Mouse (Mus musculus) C2C12 (cell line): ENCODE results near the gene Padi6. TPM values are rescaled to one million over a fixed set of nuclear protein-coding genes. Genes with fewer than 3 reads are reported as not detected.

Experiments
- H3K27me3 ChIP-seq: one replicate; pipeline ENCODE4 v1.6.1; 2011; ENCODE audit not compliant: control insufficient read depth, insufficient read depth, insufficient read length
- H3K36me3 ChIP-seq: one replicate; pipeline ENCODE4 v1.6.1; 2011; ENCODE audit not compliant: control insufficient read depth, insufficient read depth
- H3K4me3 ChIP-seq: one replicate; pipeline ENCODE4 v1.5.1; 2011; ENCODE audit warnings: mild to moderate bottlenecking, control low read depth; ENCODE audit not compliant: poor library complexity, insufficient read depth, severe bottlenecking
- H3K79me2 ChIP-seq: one replicate; pipeline ENCODE4 v1.6.1; 2011; ENCODE audit not compliant: control insufficient read depth, insufficient read depth
- H3K79me3 ChIP-seq: one replicate; pipeline ENCODE4 v1.6.1; 2011; ENCODE audit warnings: low read depth, control low read depth
- H3ac ChIP-seq: one replicate; pipeline ENCODE3; 2011; ENCODE audit warnings: low read depth; ENCODE audit not compliant: control insufficient read depth, insufficient read length
- CEBPB ChIP-seq: IDR thresholded peaks from one replicate; pipeline ENCODE4 v1.6.1; 2011; ENCODE audit warnings: low read depth, mild to moderate bottlenecking, control low read depth, moderate library complexity
- CTCF ChIP-seq: IDR thresholded peaks from one replicate; pipeline ENCODE4 v1.5.1; 2011; ENCODE audit not compliant: control insufficient read depth, insufficient read depth, insufficient read length
- FOSL1 ChIP-seq: IDR thresholded peaks from one replicate; pipeline ENCODE4 v1.8.0; 2011; ENCODE audit warnings: mild to moderate bottlenecking, low read length; ENCODE audit not compliant: poor library complexity, insufficient read depth, severe bottlenecking
- MAX ChIP-seq: IDR thresholded peaks from one replicate; pipeline ENCODE4 v1.6.1; 2011; ENCODE audit warnings: mild to moderate bottlenecking, control low read depth
- MYOD1 ChIP-seq: IDR thresholded peaks from one replicate; pipeline ENCODE4 v1.6.1; 2011; ENCODE audit warnings: low read depth; ENCODE audit not compliant: control insufficient read depth, insufficient read length
- MYOG ChIP-seq: IDR thresholded peaks from one replicate; pipeline ENCODE4 v1.6.1; 2011; ENCODE audit not compliant: control insufficient read depth, insufficient read length; ENCODE audit errors: extremely low read depth
- USF1 ChIP-seq: IDR thresholded peaks from one replicate; pipeline ENCODE4 v1.6.1; 2011; ENCODE audit warnings: low read depth, mild to moderate bottlenecking, control low read depth, moderate library complexity
- polyA plus RNA-seq: library from polyadenylated mRNA; unstranded; fragments of >200 nt; fragmentation: generic; extraction: Trizol; gene quantifications from one replicate; pipeline ENCODE4 v1.2.1, GENCODE M21; 2012; ENCODE audit warnings: missing spikeins

The Padi6 gene
- polyA plus RNA-seq, 1 experiment, result not detected

GRCm38 (mm10) chr4:140785217-140785616, 42.8 kb upstream of the Padi6 start:
- Histone ChIP-seq H3K36me3 (no peaks in the 10 kb centered on the region), H3K79me3 (no peaks in the 10 kb centered on the region), H3K27me3 (no peaks in the 10 kb centered on the region), H3K79me2 (no peaks in the 10 kb centered on the region), H3ac (no peak overlapping the region), H3K4me3 (no peak overlapping the region)
- TF ChIP-seq USF1 (no peak), MYOG (no peak), FOSL1 (no peak), CEBPB (no peak), CTCF (no peak), MYOD1 (no peak)

- TF ChIP-seq CEBPB (no peak), FOSL1 (no peak), CTCF (no peak), USF1 (no peak), MYOD1 (no peak), MYOG (no peak), MAX (no peak)
- Histone ChIP-seq H3K27me3 (no peaks in the 10 kb centered on the region), H3ac (no peak overlapping the region), H3K79me2 (no peaks in the 10 kb centered on the region), H3K4me3 (no peak overlapping the region), H3K79me3 (no peaks in the 10 kb centered on the region), H3K36me3 (no peaks in the 10 kb centered on the region)
Observed at GRCm38 (mm10) chr4:140784292-140784945, 42.0 kb upstream of the Padi6 start.

GRCm38 (mm10) chr4:140782821-140783220, 40.4 kb upstream of the Padi6 start:
- no peaks in the 10 kb centered on the region for H3K27me3 ChIP-seq
- H3K79me3 ChIP-seq, result no peaks in the 10 kb centered on the region
- no peaks in the 10 kb centered on the region for H3K79me2 ChIP-seq
- H3K36me3 ChIP-seq, result no peaks in the 10 kb centered on the region
- TF ChIP-seq USF1 (no peak), MAX (no peak), MYOG (no peak)
- no peak overlapping the region for H3K4me3 ChIP-seq
- H3ac ChIP-seq, result no peak overlapping the region

GRCm38 (mm10) chr4:140780507-140780906, 38.1 kb upstream of the Padi6 start:
- no peak overlapping the region for H3ac ChIP-seq
- no peak overlapping the region for H3K4me3 ChIP-seq
- no peaks in the 10 kb centered on the region for H3K79me2 ChIP-seq
- no peaks in the 10 kb centered on the region for H3K27me3 ChIP-seq
- no peaks in the 10 kb centered on the region for H3K79me3 ChIP-seq
- no peak for TF ChIP-seq CEBPB
- no peak for TF ChIP-seq FOSL1
- H3K36me3 ChIP-seq, result no peaks in the 10 kb centered on the region

- Histone ChIP-seq H3K79me3 (no peaks in the 10 kb centered on the region), H3K4me3 (no peak overlapping the region), H3K79me2 (no peaks in the 10 kb centered on the region), H3ac (no peak overlapping the region), H3K27me3 (no peaks in the 10 kb centered on the region), H3K36me3 (no peaks in the 10 kb centered on the region)
- TF ChIP-seq MYOD1, result peak; percentile 96
- no peak for TF ChIP-seq CEBPB
- no peak for TF ChIP-seq MYOG
- TF ChIP-seq USF1, result no peak
- TF ChIP-seq MAX, result no peak
- no peak for TF ChIP-seq FOSL1
- TF ChIP-seq CTCF, result no peak
Observed at GRCm38 (mm10) chr4:140779803-140780397, 37.5 kb upstream of the Padi6 start.

- Histone ChIP-seq H3K4me3 (no peak overlapping the region), H3K27me3 (no peaks in the 10 kb centered on the region), H3K79me3 (no peaks in the 10 kb centered on the region), H3ac (no peak overlapping the region), H3K79me2 (no peaks in the 10 kb centered on the region), H3K36me3 (no peaks in the 10 kb centered on the region)
- TF ChIP-seq MYOD1 (no peak), CTCF (no peak), CEBPB (no peak), MAX (no peak), USF1 (no peak), MYOG (no peak), FOSL1 (no peak)
Observed at GRCm38 (mm10) chr4:140776623-140777022, 34.2 kb upstream of the Padi6 start.
